Mouse (Mus musculus) lung, embryonic 15.5 days (tissue): Measurements from ENCODE around the gene 2310007B03Rik. TPM values are rescaled to one million over a fixed set of nuclear protein-coding genes. Genes with fewer than 3 reads are reported as not detected.

ENCODE experiments used
- polyA plus RNA-seq: library from polyadenylated mRNA; unstranded; fragments of >200 nt; fragmentation: Nextera tagmentation; extraction: Ambion mirVana; gene quantifications from 2 replicates; pipeline ENCODE4 v1.2.1, GENCODE M21; 2015

The 2310007B03Rik gene
- polyA plus RNA-seq, 1 experiment from 2014 or later = 16.7 TPM

Other genes with a start within 250 kb of the 2310007B03Rik start
- gene Capn10, start 226.6 kb downstream of the 2310007B03Rik start, polyA plus RNA-seq = 27.7 and 30.4 TPM in 2 replicates
- gene Gpr35, start 210.1 kb downstream of the 2310007B03Rik start, polyA plus RNA-seq = 0.36 and 0.62 TPM in 2 replicates
- not detected in 2 replicates for gene Aqp12, start 154.6 kb downstream of the 2310007B03Rik start, polyA plus RNA-seq
- gene Kif1a, start 59.0 kb downstream of the 2310007B03Rik start, polyA plus RNA-seq = 6.5 and 10.8 TPM in 2 replicates
- not detected in 2 replicates for gene Agxt, start 25.7 kb downstream of the 2310007B03Rik start, polyA plus RNA-seq
- 3.2 and 3.7 TPM in 2 replicates for gene Crocc2, start 7.8 kb upstream of the 2310007B03Rik start, polyA plus RNA-seq
- gene Sned1, start 74.9 kb upstream of the 2310007B03Rik start, polyA plus RNA-seq = 19.6 and 23.2 TPM in 2 replicates
- 29.5 and 32.7 TPM in 2 replicates for gene Mterf4, start 145.0 kb upstream of the 2310007B03Rik start, polyA plus RNA-seq
- 63.3 and 70.5 TPM in 2 replicates for gene Ppp1r7, start 181.9 kb upstream of the 2310007B03Rik start, polyA plus RNA-seq
- gene Pask, start 182.5 kb upstream of the 2310007B03Rik start, polyA plus RNA-seq = 16.4 and 17.8 TPM in 2 replicates
- gene Ano7, start 213.0 kb upstream of the 2310007B03Rik start, polyA plus RNA-seq = 0.07 and 0.38 TPM in 2 replicates